Mouse (Mus musculus): ENCODE data around the gene Ddn. TPM values are rescaled to one million over a fixed set of nuclear protein-coding genes. Genes with fewer than 3 reads are reported as not detected.
A peak's percentile ranks its signal among the peaks of the same experiment; 100 is the strongest.

The Ddn gene
- polyA plus RNA-seq, 1 experiment from 2014 or later = not detected

DNA sequence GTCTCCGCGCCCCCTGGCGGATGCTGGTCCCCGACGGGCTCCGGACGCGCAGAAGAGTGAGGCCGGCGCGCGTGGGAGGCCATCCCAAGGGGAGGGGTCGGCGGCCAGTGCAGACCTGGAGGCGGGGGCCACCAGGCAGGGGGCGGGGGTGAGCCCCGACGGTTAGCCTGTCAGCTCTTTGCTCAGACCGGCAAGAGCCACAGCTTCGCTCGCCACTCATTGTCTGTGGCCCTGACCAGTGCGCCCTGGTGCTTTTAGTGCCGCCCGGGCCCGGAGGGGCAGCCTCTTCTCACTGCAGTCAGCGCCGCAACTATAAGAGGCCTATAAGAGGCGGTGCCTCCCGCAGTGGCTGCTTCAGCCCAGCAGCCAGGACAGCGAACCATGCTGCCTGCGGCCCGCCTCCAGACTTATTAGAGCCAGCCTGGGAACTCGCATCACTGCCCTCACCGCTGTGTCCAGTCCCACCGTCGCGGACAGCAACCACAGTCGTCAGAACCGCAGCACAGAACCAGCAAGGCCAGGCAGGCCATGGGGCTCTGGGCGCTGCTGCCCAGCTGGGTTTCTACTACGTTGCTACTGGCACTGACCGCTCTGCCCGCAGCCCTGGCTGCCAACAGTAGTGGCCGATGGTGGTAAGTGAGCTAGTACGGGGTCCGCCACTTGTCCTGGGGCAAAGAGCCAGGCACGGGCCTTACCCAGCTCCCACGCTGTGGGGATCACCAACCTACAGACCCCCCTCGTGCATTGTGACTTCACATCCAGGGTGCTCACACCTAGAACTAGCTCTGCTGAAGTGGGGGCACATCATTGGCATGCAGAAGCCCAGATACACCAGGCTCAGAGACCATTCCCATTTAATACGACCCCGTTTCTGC is 19.4 kb downstream of the Ddn start, which contains the start of gene Wnt1:
TSS of gene Wnt1 (plus strand) at position 197 of the 875 bp plus-strand sequence.
- Histone ChIP-seq H3K4me2 (ENCODE audit: low read depth, low read length) (peak within 1 kb of the TSS; percentile 29; the same call in 1 of the 2 replicates), H3K4me3 (ENCODE audit: low read depth, low read length) (peak within 1 kb of the TSS; percentile 16)
- WGBS = 3% methylated on average over 43 of the region's 51 CpGs

GRCm38 (mm10) chr15:98788972-98789660 is 20.2 kb downstream of the Ddn start:
- H3K4me1 ChIP-seq (ENCODE audit: control insufficient read depth, insufficient read depth, low read length) = 0 out of 2 replicates have a peak, but pooled peaks cover 9% of the 10 kb centered on the region
- no peak overlapping the region for H3K4me2 ChIP-seq (ENCODE audit: low read depth, low read length)
- H3K27ac ChIP-seq (replicated peaks; ENCODE audit: low read depth, low read length) = no peak overlapping the region
- peaks cover 73% of the 10 kb centered on the region for H3K27me3 ChIP-seq (replicated peaks; ENCODE audit: control insufficient read depth, insufficient read depth, low read length)
- no peak overlapping the region for H3K9ac ChIP-seq (ENCODE audit: low read depth, low read length)
- 11% methylated on average over 24 of the region's 24 CpGs for WGBS
- ATAC-seq (ENCODE audit: low read depth) (no peak), DNase-seq (ENCODE audit: low spot score) (no peak)
- peak overlapping the region; percentile 14; the same call in 1 of the 2 replicates for H3K4me3 ChIP-seq (ENCODE audit: low read depth, low read length)
- H3K9me3 ChIP-seq (ENCODE audit: control insufficient read depth, low read length) = peaks cover 4% of the 10 kb centered on the region; the same call in 1 of the 2 replicates
- no peaks in the 10 kb centered on the region for H3K36me3 ChIP-seq (ENCODE audit: control insufficient read depth, insufficient read depth, low read length)

More for the DNA sequence above, 19.4 kb downstream of the Ddn start, which contains the start of gene Wnt1:
- Histone ChIP-seq H3K4me1 (ENCODE audit: control insufficient read depth, insufficient read depth, low read length) (0 out of 2 replicates have a peak, but pooled peaks cover 9% of the 10 kb centered on the region), H3K36me3 (ENCODE audit: control insufficient read depth, insufficient read depth, low read length) (no peaks in the 10 kb centered on the region), H3K27me3 (replicated peaks; ENCODE audit: control insufficient read depth, insufficient read depth, low read length) (peaks cover 81% of the 10 kb centered on the region), H3K9me3 (ENCODE audit: control insufficient read depth, low read length) (peaks cover 4% of the 10 kb centered on the region; the same call in 1 of the 2 replicates), H3K9ac (ENCODE audit: low read depth, low read length) (no peak within 1 kb of the TSS), H3K27ac (replicated peaks; ENCODE audit: low read depth, low read length) (no peak within 1 kb of the TSS)
- ATAC-seq (ENCODE audit: low read depth) (no peak), DNase-seq (ENCODE audit: low spot score) (no peak)

DNA sequence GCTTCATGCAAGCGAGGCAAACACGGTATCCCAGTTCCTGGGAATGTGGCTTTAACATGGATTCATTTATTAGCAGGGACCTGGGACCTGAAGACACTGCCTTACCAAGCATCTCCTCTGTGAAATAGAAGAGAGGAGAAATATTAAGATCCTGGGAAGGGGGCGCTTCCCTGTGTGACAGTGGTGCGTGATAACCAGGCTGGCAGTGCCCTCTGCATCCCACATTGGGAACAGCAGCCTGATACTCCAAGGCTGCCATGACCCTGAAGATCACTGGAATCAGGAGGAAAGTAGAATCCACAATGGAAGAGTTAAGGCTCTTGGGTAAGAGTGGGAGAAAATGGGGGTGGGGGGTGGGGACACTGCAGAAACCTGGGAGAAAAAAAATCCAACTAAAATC is 21.4 kb downstream of the Ddn start:
- WGBS = 40% methylated on average over 4 of the region's 4 CpGs
- no peak for ATAC-seq (ENCODE audit: low read depth)
- Histone ChIP-seq H3K4me2 (ENCODE audit: low read depth, low read length) (no peak overlapping the region), H3K27me3 (replicated peaks; ENCODE audit: control insufficient read depth, insufficient read depth, low read length) (peaks cover 66% of the 10 kb centered on the region), H3K4me3 (ENCODE audit: low read depth, low read length) (no peak overlapping the region), H3K9ac (ENCODE audit: low read depth, low read length) (no peak overlapping the region), H3K36me3 (ENCODE audit: control insufficient read depth, insufficient read depth, low read length) (no peaks in the 10 kb centered on the region), H3K27ac (replicated peaks; ENCODE audit: low read depth, low read length) (no peak overlapping the region), H3K9me3 (ENCODE audit: control insufficient read depth, low read length) (peaks cover 4% of the 10 kb centered on the region; the same call in 1 of the 2 replicates), H3K4me1 (ENCODE audit: control insufficient read depth, insufficient read depth, low read length) (0 out of 2 replicates have a peak, but pooled peaks cover 8% of the 10 kb centered on the region)
- DNase-seq (ENCODE audit: low spot score) = no peak

DNA sequence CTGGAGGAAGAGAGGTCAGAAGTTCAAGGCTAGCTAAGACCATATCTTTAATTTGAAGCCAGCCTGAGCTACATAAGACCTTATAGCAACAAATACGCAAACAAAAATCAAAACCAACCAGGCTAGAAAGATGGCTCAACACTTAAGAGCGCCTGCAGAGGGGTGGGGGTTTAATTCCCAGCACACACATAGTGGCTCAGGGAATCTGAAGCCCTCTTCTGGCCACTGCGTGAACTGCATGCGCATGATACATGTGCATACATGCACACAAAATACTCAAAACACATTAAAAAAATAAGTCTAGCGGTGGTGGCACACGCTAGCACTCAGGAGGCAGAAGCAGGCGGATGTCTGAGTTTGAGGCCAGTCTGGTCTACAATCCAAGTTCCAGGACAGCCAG is 23.5 kb downstream of the Ddn start:
- Histone ChIP-seq H3K4me2 (ENCODE audit: low read depth, low read length) (no peak overlapping the region), H3K36me3 (ENCODE audit: control insufficient read depth, insufficient read depth, low read length) (no peaks in the 10 kb centered on the region), H3K27me3 (replicated peaks; ENCODE audit: control insufficient read depth, insufficient read depth, low read length) (peaks cover 57% of the 10 kb centered on the region), H3K4me1 (ENCODE audit: control insufficient read depth, insufficient read depth, low read length) (no peaks in the 10 kb centered on the region), H3K9me3 (ENCODE audit: control insufficient read depth, low read length) (peaks cover 4% of the 10 kb centered on the region; the same call in 1 of the 2 replicates), H3K4me3 (ENCODE audit: low read depth, low read length) (no peak overlapping the region), H3K9ac (ENCODE audit: low read depth, low read length) (no peak overlapping the region), H3K27ac (replicated peaks; ENCODE audit: low read depth, low read length) (no peak overlapping the region)
- no peak for ATAC-seq (ENCODE audit: low read depth)
- no peak for DNase-seq (ENCODE audit: low spot score)
- 39% methylated on average over 7 of the region's 7 CpGs for WGBS

GRCm38 (mm10) chr15:98781166-98781565 is 28.1 kb downstream of the Ddn start:
- H3K27ac ChIP-seq (replicated peaks; ENCODE audit: low read depth, low read length) = no peak overlapping the region
- WGBS = 25% methylated on average over 6 of the region's 6 CpGs
- no peaks in the 10 kb centered on the region for H3K36me3 ChIP-seq (ENCODE audit: control insufficient read depth, insufficient read depth, low read length)
- H3K4me3 ChIP-seq (ENCODE audit: low read depth, low read length) = no peak overlapping the region
- no peak for ATAC-seq (ENCODE audit: low read depth)
- H3K9ac ChIP-seq (ENCODE audit: low read depth, low read length) = no peak overlapping the region
- H3K4me2 ChIP-seq (ENCODE audit: low read depth, low read length) = no peak overlapping the region
- peaks cover 63% of the 10 kb centered on the region for H3K27me3 ChIP-seq (replicated peaks; ENCODE audit: control insufficient read depth, insufficient read depth, low read length)
- H3K4me1 ChIP-seq (ENCODE audit: control insufficient read depth, insufficient read depth, low read length) = peaks cover 14% of the 10 kb centered on the region; the same call in 1 of the 2 replicates
- peaks cover 4% of the 10 kb centered on the region; the same call in 1 of the 2 replicates for H3K9me3 ChIP-seq (ENCODE audit: control insufficient read depth, low read length)
- no peak for DNase-seq (ENCODE audit: low spot score)

GRCm38 (mm10) chr15:98780573-98780972 is 28.7 kb downstream of the Ddn start:
- 2% methylated on average over 9 of the region's 13 CpGs for WGBS
- Histone ChIP-seq H3K27ac (replicated peaks; ENCODE audit: low read depth, low read length) (no peak overlapping the region), H3K9me3 (ENCODE audit: control insufficient read depth, low read length) (no peaks in the 10 kb centered on the region), H3K36me3 (ENCODE audit: control insufficient read depth, insufficient read depth, low read length) (no peaks in the 10 kb centered on the region), H3K4me1 (ENCODE audit: control insufficient read depth, insufficient read depth, low read length) (peaks cover 14% of the 10 kb centered on the region; the same call in 1 of the 2 replicates), H3K4me3 (ENCODE audit: low read depth, low read length) (no peak overlapping the region), H3K27me3 (replicated peaks; ENCODE audit: control insufficient read depth, insufficient read depth, low read length) (peaks cover 69% of the 10 kb centered on the region), H3K4me2 (ENCODE audit: low read depth, low read length) (peak overlapping the region; percentile 15), H3K9ac (ENCODE audit: low read depth, low read length) (0 out of 2 replicates have a peak overlapping the region, but pooled peaks have one; percentile 1)
- ATAC-seq (ENCODE audit: low read depth) (peak; percentile 58), DNase-seq (ENCODE audit: low spot score) (peak; percentile 65)

GRCm38 (mm10) chr15:98780075-98780474 is 29.2 kb downstream of the Ddn start:
- Histone ChIP-seq H3K9me3 (ENCODE audit: control insufficient read depth, low read length) (no peaks in the 10 kb centered on the region), H3K9ac (ENCODE audit: low read depth, low read length) (0 out of 2 replicates have a peak overlapping the region, but pooled peaks have one; percentile 1), H3K4me1 (ENCODE audit: control insufficient read depth, insufficient read depth, low read length) (peaks cover 14% of the 10 kb centered on the region; the same call in 1 of the 2 replicates), H3K36me3 (ENCODE audit: control insufficient read depth, insufficient read depth, low read length) (no peaks in the 10 kb centered on the region), H3K4me2 (ENCODE audit: low read depth, low read length) (peak overlapping the region; percentile 15), H3K27me3 (replicated peaks; ENCODE audit: control insufficient read depth, insufficient read depth, low read length) (peaks cover 74% of the 10 kb centered on the region), H3K27ac (replicated peaks; ENCODE audit: low read depth, low read length) (no peak overlapping the region), H3K4me3 (ENCODE audit: low read depth, low read length) (no peak overlapping the region)
- WGBS = 2% methylated on average over 8 of the region's 8 CpGs
- ATAC-seq (ENCODE audit: low read depth) (no peak), DNase-seq (ENCODE audit: low spot score) (no peak)

- peaks cover 87% of the 10 kb centered on the region for H3K27me3 ChIP-seq (replicated peaks; ENCODE audit: control insufficient read depth, insufficient read depth, low read length)
- H3K4me2 ChIP-seq (ENCODE audit: low read depth, low read length) = peak overlapping the region; percentile 50; the same call in 1 of the 2 replicates
- no peak overlapping the region for H3K27ac ChIP-seq (replicated peaks; ENCODE audit: low read depth, low read length)
- peaks cover 14% of the 10 kb centered on the region; the same call in 1 of the 2 replicates for H3K4me1 ChIP-seq (ENCODE audit: control insufficient read depth, insufficient read depth, low read length)
- H3K9ac ChIP-seq (ENCODE audit: low read depth, low read length) = no peak overlapping the region
- ATAC-seq (ENCODE audit: low read depth) (no peak), DNase-seq (ENCODE audit: low spot score) (no peak)
- WGBS = 7% methylated on average over 3 of the region's 11 CpGs
- H3K9me3 ChIP-seq (ENCODE audit: control insufficient read depth, low read length) = no peaks in the 10 kb centered on the region
- H3K36me3 ChIP-seq (ENCODE audit: control insufficient read depth, insufficient read depth, low read length) = no peaks in the 10 kb centered on the region
- H3K4me3 ChIP-seq (ENCODE audit: low read depth, low read length) = peak overlapping the region; percentile 37; the same call in 1 of the 2 replicates
These were observed 30.5 kb downstream of the Ddn start for GRCm38 (mm10) chr15:98778806-98779205.

All from embryonic facial prominence, embryonic 14.5 days (tissue).